Mouse (Mus musculus): ENCODE measurements around the gene Fgf3. TPM values are rescaled to one million over a fixed set of nuclear protein-coding genes. Genes with fewer than 3 reads are reported as not detected.

Gene Fgf3
- polyA plus RNA-seq, 1 experiment from 2014 or later = 2.1 TPM

DNA sequence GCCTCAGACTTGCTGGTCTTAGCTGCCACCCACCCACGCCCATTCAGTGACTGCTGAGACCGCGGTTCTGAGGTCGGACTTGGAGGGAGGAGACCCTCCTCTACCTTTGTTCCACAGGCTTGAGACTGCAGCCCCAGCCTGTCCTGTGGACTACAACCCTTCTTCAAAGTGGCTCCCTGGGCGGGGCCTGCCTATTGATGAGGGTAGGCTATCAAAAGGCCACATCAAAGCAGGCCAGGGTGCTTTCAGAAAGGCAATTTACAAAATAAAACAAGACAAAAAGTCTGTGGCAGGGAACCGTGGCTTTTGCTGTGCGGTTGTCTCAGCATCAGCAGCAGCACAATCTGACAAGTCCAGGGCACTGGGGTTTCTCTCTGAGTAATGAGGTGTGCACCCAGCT is 16.0 kb upstream of the Fgf3 start:
- Histone ChIP-seq H3K4me3 (no peak overlapping the region), H3K27ac (no peak overlapping the region), H3K27me3 (peaks cover 12% of the 10 kb centered on the region), H3K9ac (no peak overlapping the region), H3K36me3 (no peaks in the 10 kb centered on the region), H3K4me2 (replicated peaks) (no peak overlapping the region), H3K4me1 (peaks cover 12% of the 10 kb centered on the region), H3K9me3 (replicated peaks) (peaks cover 20% of the 10 kb centered on the region; the same call in 1 of the 2 replicates)
- WGBS = 23% methylated on average over 7 of the region's 7 CpGs
- ATAC-seq (ENCODE audit: low FRiP score) = no peak

- Histone ChIP-seq H3K9me3 (replicated peaks) (peaks cover 1% of the 10 kb centered on the region; the same call in 1 of the 2 replicates), H3K4me2 (replicated peaks) (no peak overlapping the region), H3K9ac (no peak overlapping the region), H3K27me3 (peaks cover 28% of the 10 kb centered on the region), H3K4me1 (peaks cover 17% of the 10 kb centered on the region), H3K36me3 (no peaks in the 10 kb centered on the region), H3K27ac (no peak overlapping the region), H3K4me3 (no peak overlapping the region)
- ATAC-seq (ENCODE audit: low FRiP score) = no peak
- WGBS = 86% methylated on average over 2 of the region's 2 CpGs
Measured at GRCm38 (mm10) chr7:144823988-144824387, 13.9 kb upstream of the Fgf3 start.

DNA sequence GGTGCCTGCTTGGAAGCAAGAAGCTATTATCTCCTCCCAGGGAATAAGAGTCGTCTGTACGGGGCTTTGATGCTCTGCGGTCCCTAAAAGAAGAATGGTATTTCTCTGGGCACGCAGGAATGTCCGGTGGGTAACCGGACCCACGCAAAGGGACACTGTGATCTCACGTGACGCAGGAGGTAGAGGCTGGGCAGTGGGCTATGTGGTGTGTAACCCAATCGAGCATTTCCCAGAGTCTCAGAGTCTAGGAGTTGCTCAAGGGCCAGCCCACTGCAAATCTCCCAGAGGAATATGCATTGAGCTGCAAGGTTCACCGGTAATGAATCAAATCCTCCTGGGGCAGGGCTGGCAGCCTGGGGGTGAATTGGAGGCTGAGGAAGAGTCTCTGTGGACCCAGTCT is 9.5 kb upstream of the Fgf3 start:
- Histone ChIP-seq H3K9me3 (replicated peaks) (no peaks in the 10 kb centered on the region), H3K36me3 (no peaks in the 10 kb centered on the region), H3K27ac (no peak overlapping the region), H3K27me3 (peaks cover 47% of the 10 kb centered on the region), H3K9ac (no peak overlapping the region), H3K4me2 (replicated peaks) (no peak overlapping the region), H3K4me1 (peaks cover 12% of the 10 kb centered on the region), H3K4me3 (no peak overlapping the region)
- ATAC-seq (ENCODE audit: low FRiP score) = no peak
- 28% methylated on average over 11 of the region's 11 CpGs for WGBS

DNA sequence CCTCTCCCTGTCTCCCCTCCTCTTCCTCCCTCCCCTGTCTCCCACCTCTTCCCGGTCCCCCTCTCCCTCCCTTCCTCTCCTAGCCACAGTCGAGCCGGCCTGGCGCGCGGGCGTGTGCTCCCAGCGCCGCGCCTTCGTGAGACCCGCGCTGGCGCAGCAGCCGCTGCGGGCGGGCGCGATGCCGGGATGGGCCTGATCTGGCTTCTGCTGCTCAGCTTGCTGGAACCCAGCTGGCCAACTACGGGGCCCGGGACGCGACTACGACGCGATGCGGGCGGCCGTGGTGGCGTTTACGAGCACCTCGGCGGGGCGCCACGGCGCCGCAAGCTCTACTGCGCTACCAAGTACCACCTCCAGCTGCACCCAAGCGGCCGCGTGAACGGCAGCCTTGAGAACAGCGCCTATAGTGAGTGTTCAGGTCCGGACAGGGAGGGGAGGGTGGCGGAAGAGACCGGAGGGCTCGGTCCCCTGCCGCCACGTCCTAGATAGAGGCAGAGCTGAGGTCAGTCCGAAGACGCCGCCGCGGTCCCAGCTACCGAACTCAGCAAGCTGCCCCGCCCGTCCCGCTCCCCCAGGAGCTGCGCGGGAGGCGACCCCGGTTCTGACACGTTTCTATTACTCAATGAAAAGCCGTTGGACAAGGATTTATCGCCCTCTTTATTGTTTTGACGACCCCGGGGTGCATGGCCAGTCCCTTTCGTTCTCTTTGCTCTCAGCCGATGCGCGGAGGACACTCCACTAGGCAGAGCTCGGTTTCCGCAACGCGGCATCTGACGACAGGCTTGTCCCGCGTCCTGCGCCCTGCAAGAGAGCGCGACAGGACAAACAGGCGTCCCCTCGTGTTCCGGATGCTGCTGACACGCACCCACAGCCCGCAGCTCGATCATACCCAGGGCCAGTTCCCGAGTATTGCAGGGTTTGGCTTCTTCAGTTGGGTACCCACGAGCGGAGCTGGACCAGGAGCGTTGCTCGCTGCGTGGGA is 930 bp downstream of the Fgf3 start:
- ATAC-seq (ENCODE audit: low FRiP score) = peak; percentile 72
- H3K4me3 ChIP-seq = peak overlapping the region; percentile 43
- H3K27me3 ChIP-seq = peaks cover 83% of the 10 kb centered on the region
- under 1% methylated on average over 94 of the region's 94 CpGs for WGBS
- no peak overlapping the region for H3K27ac ChIP-seq
- no peaks in the 10 kb centered on the region for H3K36me3 ChIP-seq
- peaks cover 14% of the 10 kb centered on the region for H3K4me1 ChIP-seq
- no peaks in the 10 kb centered on the region for H3K9me3 ChIP-seq (replicated peaks)
- H3K4me2 ChIP-seq (replicated peaks) = peak overlapping the region; percentile 54
- H3K9ac ChIP-seq = peak overlapping the region; percentile 33; the same call in 1 of the 2 replicates

DNA sequence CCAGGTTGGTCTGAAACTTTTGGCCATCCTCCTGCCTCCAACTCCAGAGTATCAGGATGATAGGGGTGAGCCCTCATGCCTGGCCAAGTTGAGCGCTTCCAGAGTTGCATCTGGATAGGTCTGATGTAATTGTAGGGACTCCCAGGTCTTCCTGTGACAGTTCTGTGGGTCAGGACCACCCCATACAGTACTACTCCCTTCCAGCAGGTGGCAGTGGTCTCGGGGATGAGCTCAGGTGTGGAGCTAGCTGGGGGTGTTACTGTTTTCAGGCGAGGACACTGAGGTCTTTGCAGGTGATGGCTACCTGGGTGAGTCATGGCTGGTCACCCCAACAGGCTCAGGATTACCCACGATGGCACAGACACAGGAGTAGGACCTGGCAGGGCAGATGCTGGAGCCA is 8.3 kb downstream of the Fgf3 start:
- ATAC-seq (ENCODE audit: low FRiP score) = no peak
- Histone ChIP-seq H3K4me2 (replicated peaks) (no peak overlapping the region), H3K9ac (no peak overlapping the region), H3K36me3 (no peaks in the 10 kb centered on the region), H3K27me3 (peaks cover 39% of the 10 kb centered on the region), H3K9me3 (replicated peaks) (no peaks in the 10 kb centered on the region), H3K4me3 (no peak overlapping the region), H3K4me1 (no peaks in the 10 kb centered on the region), H3K27ac (no peak overlapping the region)
- 28% methylated on average over 4 of the region's 4 CpGs for WGBS

DNA sequence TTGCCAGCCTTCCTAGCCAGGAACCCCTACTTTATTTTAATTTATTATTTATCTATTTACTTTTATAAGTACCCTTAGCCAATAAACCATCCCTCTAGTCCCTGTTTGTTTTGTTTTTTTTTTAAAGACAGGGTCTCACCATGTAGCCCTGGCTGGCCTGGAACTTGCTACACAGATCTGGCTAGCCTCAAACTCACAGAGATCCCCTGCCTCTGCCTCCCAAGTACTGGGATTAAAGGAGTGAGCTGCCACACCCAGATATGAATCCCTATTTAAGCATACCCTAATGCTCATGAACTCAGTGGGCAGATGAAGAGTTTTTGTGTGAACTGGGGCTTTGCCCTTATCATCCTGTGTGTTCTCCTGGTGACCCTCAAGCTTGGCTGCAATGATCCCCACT is 9.2 kb downstream of the Fgf3 start, which contains the start of gene Fgf4:
Gene Fgf4 (plus strand): TSS at position 301 of the 400 bp plus-strand sequence.
- no peak within 1 kb of the TSS for H3K9ac ChIP-seq
- H3K4me1 ChIP-seq = no peaks in the 10 kb centered on the region
- ATAC-seq (ENCODE audit: low FRiP score) = no peak
- H3K27me3 ChIP-seq = peaks cover 34% of the 10 kb centered on the region
- no peaks in the 10 kb centered on the region for H3K9me3 ChIP-seq (replicated peaks)
- H3K4me3 ChIP-seq = no peak within 1 kb of the TSS
- no peaks in the 10 kb centered on the region for H3K36me3 ChIP-seq
- no peak within 1 kb of the TSS for H3K4me2 ChIP-seq (replicated peaks)
- no peak within 1 kb of the TSS for H3K27ac ChIP-seq

DNA sequence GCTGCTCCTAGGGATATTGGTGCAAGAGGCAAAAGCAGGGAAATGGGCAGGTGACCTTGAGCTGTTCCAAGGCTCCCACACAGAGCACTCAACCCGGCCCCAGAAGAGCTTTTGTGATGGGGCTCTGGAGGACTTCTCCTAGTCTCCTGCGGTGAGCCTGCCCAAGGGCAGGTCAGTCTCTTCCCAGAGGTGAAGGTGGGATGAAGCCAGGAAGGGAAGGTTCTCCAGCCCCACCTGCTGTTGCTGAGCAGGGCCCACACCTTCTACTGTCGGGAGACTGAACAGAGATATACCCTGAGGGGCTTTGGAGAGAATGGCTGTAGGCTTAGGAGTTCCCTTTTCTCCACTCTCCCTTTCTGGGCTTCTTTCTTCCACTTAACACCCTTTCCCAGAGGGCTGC is 13.4 kb downstream of the Fgf3 start:
- H3K27me3 ChIP-seq = peaks cover 14% of the 10 kb centered on the region
- 65% methylated on average over 3 of the region's 3 CpGs for WGBS
- H3K4me3 ChIP-seq = no peak overlapping the region
- no peak overlapping the region for H3K27ac ChIP-seq
- no peaks in the 10 kb centered on the region for H3K4me1 ChIP-seq
- H3K9ac ChIP-seq = no peak overlapping the region
- no peaks in the 10 kb centered on the region for H3K9me3 ChIP-seq (replicated peaks)
- H3K4me2 ChIP-seq (replicated peaks) = no peak overlapping the region
- no peak for ATAC-seq (ENCODE audit: low FRiP score)
- no peaks in the 10 kb centered on the region for H3K36me3 ChIP-seq

DNA sequence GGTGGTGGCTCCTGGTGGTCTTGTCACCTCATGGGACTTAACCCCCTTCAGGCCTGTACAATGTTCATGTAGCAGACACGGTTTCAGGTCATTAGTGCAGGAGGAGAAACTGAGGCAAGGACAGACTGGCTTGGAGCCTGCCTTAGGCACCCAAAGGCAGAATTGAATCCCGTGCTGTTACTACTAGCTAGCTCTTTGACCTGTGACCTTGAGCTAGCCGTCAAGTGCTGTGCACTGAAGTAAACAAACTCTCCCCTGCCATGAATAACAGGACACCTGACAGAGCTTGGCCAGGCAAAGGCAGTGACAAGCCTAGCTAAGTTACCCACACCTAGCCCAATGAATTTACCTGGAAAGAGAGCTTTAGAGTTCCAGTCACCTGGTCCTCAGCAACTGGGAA is 17.1 kb downstream of the Fgf3 start:
- H3K4me3 ChIP-seq = no peak overlapping the region
- H3K9me3 ChIP-seq (replicated peaks) = no peaks in the 10 kb centered on the region
- no peaks in the 10 kb centered on the region for H3K36me3 ChIP-seq
- H3K4me2 ChIP-seq (replicated peaks) = no peak overlapping the region
- no peaks in the 10 kb centered on the region for H3K4me1 ChIP-seq
- ATAC-seq (ENCODE audit: low FRiP score) = no peak
- WGBS = 57% methylated on average over 3 of the region's 3 CpGs
- peaks cover 23% of the 10 kb centered on the region for H3K27me3 ChIP-seq
- no peak overlapping the region for H3K27ac ChIP-seq
- no peak overlapping the region for H3K9ac ChIP-seq

GRCm38 (mm10) chr7:144857158-144857557 is 19.3 kb downstream of the Fgf3 start:
- H3K27me3 ChIP-seq = peaks cover 39% of the 10 kb centered on the region
- 84% methylated on average over 7 of the region's 7 CpGs for WGBS
- no peak overlapping the region for H3K9ac ChIP-seq
- no peak overlapping the region for H3K4me3 ChIP-seq
- H3K9me3 ChIP-seq (replicated peaks) = no peaks in the 10 kb centered on the region
- H3K4me1 ChIP-seq = peaks cover 14% of the 10 kb centered on the region
- H3K27ac ChIP-seq = no peak overlapping the region
- no peak overlapping the region for H3K4me2 ChIP-seq (replicated peaks)
- no peak for ATAC-seq (ENCODE audit: low FRiP score)
- no peaks in the 10 kb centered on the region for H3K36me3 ChIP-seq

GRCm38 (mm10) chr7:144857826-144858342 is 20.0 kb downstream of the Fgf3 start:
- H3K4me3 ChIP-seq = no peak overlapping the region
- no peaks in the 10 kb centered on the region for H3K9me3 ChIP-seq (replicated peaks)
- H3K4me1 ChIP-seq = peaks cover 17% of the 10 kb centered on the region
- H3K27me3 ChIP-seq = peaks cover 46% of the 10 kb centered on the region
- H3K27ac ChIP-seq = no peak overlapping the region
- no peak overlapping the region for H3K9ac ChIP-seq
- WGBS = 70% methylated on average over 3 of the region's 3 CpGs
- H3K4me2 ChIP-seq (replicated peaks) = no peak overlapping the region
- H3K36me3 ChIP-seq = no peaks in the 10 kb centered on the region
- ATAC-seq (ENCODE audit: low FRiP score) = no peak

GRCm38 (mm10) chr7:144858702-144859101 is 20.8 kb downstream of the Fgf3 start:
- no peak for ATAC-seq (ENCODE audit: low FRiP score)
- Histone ChIP-seq H3K27me3 (peaks cover 55% of the 10 kb centered on the region), H3K9ac (no peak overlapping the region), H3K9me3 (replicated peaks) (no peaks in the 10 kb centered on the region), H3K4me3 (no peak overlapping the region), H3K4me2 (replicated peaks) (no peak overlapping the region), H3K36me3 (no peaks in the 10 kb centered on the region), H3K27ac (no peak overlapping the region), H3K4me1 (peaks cover 17% of the 10 kb centered on the region)
- WGBS = 72% methylated on average over 1 of the region's 1 CpGs

DNA sequence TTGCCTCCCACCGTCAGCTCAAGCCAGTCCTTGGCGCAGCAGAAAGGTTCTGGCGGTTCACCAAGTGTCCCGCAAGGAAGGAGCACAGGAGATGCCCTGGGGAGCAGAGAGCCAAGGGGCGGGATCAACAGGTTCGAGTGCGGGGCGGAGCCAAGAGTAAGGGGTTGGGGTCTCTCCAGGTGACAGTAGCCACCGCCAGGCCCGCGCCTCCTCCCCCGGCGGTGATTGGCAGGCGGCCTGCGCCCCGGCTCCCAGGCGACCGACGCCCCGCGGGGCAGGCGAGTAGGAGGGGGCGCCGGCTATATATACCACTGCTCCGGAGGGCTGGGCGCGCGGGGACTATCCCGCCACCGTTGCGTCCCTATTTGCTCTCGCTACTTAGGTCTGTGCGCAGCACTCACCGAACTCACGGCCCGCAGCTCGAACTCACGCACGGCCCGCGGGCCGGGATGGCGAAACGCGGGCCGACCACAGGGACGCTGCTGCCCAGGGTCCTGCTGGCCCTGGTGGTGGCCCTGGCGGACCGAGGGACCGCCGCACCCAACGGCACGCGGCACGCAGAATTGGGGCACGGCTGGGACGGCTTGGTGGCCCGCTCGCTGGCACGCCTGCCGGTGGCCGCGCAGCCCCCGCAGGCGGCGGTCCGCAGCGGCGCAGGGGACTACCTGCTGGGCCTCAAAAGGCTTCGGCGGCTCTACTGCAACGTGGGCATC is 23.3 kb downstream of the Fgf3 start:
- H3K4me2 ChIP-seq (replicated peaks) = peak overlapping the region; percentile 31
- peaks cover 17% of the 10 kb centered on the region for H3K4me1 ChIP-seq
- ATAC-seq (ENCODE audit: low FRiP score) = no peak
- H3K9me3 ChIP-seq (replicated peaks) = no peaks in the 10 kb centered on the region
- H3K4me3 ChIP-seq = peak overlapping the region; percentile 27
- H3K9ac ChIP-seq = peak overlapping the region; percentile 27; the same call in 1 of the 2 replicates
- under 1% methylated on average over 72 of the region's 72 CpGs for WGBS
- peaks cover 78% of the 10 kb centered on the region for H3K27me3 ChIP-seq
- no peak overlapping the region for H3K27ac ChIP-seq
- no peaks in the 10 kb centered on the region for H3K36me3 ChIP-seq

Data from hindbrain, embryonic 12.5 days (tissue).